Mouse (Mus musculus) spleen, adult 2 months (tissue): ENCODE results near the gene Otulinl.

Experiments used
- CTCF ChIP-seq: fragments of 200-500 bp; IDR thresholded peaks from 2 replicates; pipeline ENCODE4 v1.5.1; 2011; ENCODE audit warnings: mild to moderate bottlenecking, inconsistent platforms; ENCODE audit not compliant: insufficient read depth, insufficient read length, insufficient replicate concordance; ENCODE audit errors: extremely low read depth
- POLR2A ChIP-seq: fragments of 200-500 bp; IDR thresholded peaks from 2 replicates; pipeline ENCODE4 v1.6.1; 2011; ENCODE audit warnings: low read depth, low read length, inconsistent platforms

GRCm38 (mm10) chr15:27625890-27626255 lies 55.5 kb downstream of the Otulinl start:
- no peak for TF ChIP-seq CTCF
- no peak for TF ChIP-seq POLR2A
